Mouse (Mus musculus) olfactory bulb, adult 2 months (tissue): Measurements from ENCODE around the gene Sidt1.

Experiments
- CTCF ChIP-seq: fragments of 200-500 bp; IDR thresholded peaks from 2 replicates; pipeline ENCODE4 v1.5.1; 2012; ENCODE audit warnings: low read depth, mild to moderate bottlenecking, low read length, moderate library complexity; ENCODE audit not compliant: insufficient read depth
- POLR2A ChIP-seq: fragments of 200-500 bp; IDR thresholded peaks from 2 replicates; pipeline ENCODE4 v1.6.1; 2012; ENCODE audit warnings: mild to moderate bottlenecking, low read depth, low read length, moderate library complexity; ENCODE audit not compliant: insufficient read depth

DNA sequence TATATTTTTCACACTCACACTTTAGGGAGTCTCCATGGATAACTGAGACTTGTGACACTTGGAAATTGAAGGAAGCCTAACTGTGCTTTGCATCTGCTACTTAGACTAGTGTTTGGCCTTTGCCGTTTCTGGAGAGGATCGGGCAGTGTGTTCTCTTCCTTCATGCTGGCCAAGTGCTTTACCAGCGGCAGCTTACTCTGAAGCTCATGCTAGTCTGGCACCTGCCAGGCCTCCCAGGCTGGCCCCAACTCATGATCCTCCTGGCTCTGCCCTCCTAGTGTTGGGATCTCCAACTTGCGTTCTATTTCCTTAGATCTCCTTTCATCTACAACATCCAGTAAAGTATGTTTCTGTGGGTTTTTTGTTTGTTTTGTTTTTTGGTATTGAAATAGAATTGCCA, 132.8 kb downstream of the Sidt1 start:
- TF ChIP-seq POLR2A (no peak), CTCF (no peak)
